Mouse (Mus musculus) B cell, adult 2 months (primary cell): ENCODE results near the gene Trim66.

Source experiments
- DNase-seq, 2 experiments: peaks; one replicate each; pipeline ENCODE4 v3.0.0; 2022

Trim66 gene

DNA sequence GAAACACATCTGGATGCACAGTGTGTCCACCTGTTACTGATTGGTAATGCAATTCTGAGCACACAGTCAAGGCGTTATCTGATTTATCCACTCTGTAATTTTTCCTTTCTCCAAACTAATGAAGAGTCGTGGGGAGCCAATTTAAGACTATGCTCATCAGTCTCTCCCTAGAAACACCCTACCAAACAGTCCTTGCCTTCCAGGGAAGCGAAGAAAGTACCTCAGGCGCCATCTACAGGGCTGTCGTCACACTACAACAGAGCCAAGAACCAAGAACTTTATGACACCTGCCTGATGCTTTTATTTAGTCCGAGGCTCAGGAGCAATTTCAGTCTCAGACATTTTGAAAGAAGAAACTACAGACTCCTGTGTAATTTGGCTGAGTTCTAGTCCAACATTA lies 62.9 kb downstream of the Trim66 start:
- peak; percentile 37 for DNase-seq

- no peak for DNase-seq
These were observed 65.2 kb downstream of the Trim66 start for GRCm38 (mm10) chr7:109442739-109443138.

DNA sequence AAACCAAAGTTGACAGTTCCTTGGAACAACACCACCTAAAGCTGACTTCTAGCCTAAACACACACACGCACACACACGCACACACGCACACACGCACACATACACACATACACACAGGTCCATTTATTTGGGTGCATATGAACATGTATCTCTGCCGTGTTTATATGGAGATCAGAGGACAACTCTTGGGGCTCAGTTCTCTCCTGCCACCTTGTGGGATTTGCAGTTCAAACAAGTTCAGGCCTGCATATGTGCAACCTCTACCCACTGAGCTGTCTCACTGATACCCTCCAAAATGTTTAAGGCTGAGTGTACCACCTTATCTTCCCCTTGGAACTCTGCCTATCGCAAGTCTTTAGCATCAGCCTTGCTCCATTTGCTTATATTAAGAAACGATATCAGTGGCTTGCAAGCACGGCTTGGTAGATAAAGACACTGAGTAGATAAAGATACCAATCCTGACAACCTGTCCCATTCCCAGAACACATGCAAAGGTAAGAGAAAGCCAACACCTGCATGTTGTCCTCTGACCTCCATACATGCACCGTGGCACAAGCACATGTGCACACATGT lies 67.2 kb downstream of the Trim66 start:
- no peak for DNase-seq

DNA sequence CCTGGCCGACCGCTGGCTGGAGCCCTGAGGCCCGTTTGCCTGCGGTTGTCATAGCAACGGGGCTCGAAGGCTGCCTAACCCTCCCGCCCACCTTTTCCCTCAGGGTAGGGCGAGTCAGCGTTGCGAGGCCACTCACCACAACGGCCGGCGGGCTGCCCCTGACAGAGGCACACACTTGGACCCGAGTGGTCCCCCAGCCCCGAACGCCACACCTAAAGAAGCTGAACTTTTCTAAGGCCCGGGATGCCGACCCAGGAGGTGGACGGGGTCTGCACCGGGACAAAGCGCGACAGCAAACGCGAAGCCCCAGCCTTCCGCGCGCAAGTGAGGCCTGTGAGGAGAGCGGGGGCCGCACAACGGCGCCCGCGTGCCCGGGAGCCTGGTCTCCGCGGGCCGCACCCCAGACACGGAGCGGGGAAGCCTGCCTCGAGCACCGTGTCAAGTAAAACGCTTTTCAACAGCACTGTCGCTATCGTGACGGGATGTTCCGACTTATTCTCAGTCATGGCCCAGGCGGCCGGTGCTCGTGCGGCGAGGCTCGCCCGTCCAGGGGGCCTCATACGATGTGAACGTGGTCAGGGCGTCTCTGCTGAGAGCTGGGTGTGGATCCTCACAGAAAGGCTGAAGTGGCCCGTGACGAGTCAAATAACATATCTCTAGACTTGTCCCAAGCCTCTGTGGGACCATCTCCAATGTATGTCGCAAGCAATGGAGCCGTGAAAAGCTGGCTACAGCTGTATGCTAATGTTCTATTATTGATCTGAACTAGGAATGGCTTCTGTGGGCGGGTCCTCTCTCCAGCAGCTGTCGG lies 68.9 kb downstream of the Trim66 start, which contains the start of gene Stk33:
Stk33 (minus strand) TSS at position 301 of the 811 bp plus-strand sequence.
- peak; percentile 13 to 19 for DNase-seq

- DNase-seq, result peak; percentile 4
These were observed 83.3 kb downstream of the Trim66 start for GRCm38 (mm10) chr7:109424422-109425159.

GRCm38 (mm10) chr7:109422803-109423202 lies 85.1 kb downstream of the Trim66 start:
- DNase-seq, result no peak

- DNase-seq, result no peak
These were observed 102.4 kb downstream of the Trim66 start for GRCm38 (mm10) chr7:109405491-109405890.

DNA sequence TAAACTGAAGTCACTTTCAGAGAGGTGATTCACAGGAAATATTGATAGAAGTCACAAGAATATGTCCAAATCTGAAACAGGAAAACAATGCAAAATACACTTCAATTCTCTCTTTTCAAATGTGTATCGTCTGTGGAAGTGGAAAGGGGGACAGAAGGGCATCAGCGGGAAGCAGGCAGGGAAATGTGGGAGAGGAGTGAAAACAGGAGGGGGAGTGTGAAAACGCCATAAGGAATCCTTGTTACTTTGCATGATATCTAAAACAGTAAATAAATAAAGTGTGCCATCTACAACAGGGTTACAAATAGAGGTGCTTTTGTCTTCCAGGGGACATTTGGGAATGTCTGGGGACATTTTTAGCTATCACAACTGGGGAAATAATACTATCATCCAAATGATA lies 108.6 kb downstream of the Trim66 start:
- no peak for DNase-seq
